Mouse (Mus musculus): Measurements from ENCODE around the gene Bicd1. TPM values are rescaled to one million over a fixed set of nuclear protein-coding genes. Genes with fewer than 3 reads are reported as not detected.
"Not testable (repeated sequence)": the region's sequence is repeated elsewhere in the genome, so short reads cannot be mapped to it uniquely, and the experiment has no call there.

Bicd1 gene
- polyA plus RNA-seq, 1 experiment: 17.2 TPM

GRCm38 (mm10) chr6:149439140-149439539 is 30.5 kb downstream of the Bicd1 start:
- TF ChIP-seq CTCF (IDR thresholded peaks at IDR 0.05; ENCODE audit: borderline replicate concordance, extremely low read depth, insufficient read depth, insufficient read length): peak; percentile 18; the same call in 1 of the 2 replicates
- TF ChIP-seq POLR2A (IDR thresholded peaks at IDR 0.05; ENCODE audit: borderline replicate concordance, extremely low read depth, insufficient read depth, insufficient read length, poor library complexity, severe bottlenecking): no peak
- DNase-seq (ENCODE audit: low read depth): no peak

- DNase-seq (ENCODE audit: low read depth): peak; percentile 91
- TF ChIP-seq CTCF (IDR thresholded peaks at IDR 0.05; ENCODE audit: borderline replicate concordance, extremely low read depth, insufficient read depth, insufficient read length): no peak
- no peak for TF ChIP-seq POLR2A (IDR thresholded peaks at IDR 0.05; ENCODE audit: borderline replicate concordance, extremely low read depth, insufficient read depth, insufficient read length, poor library complexity, severe bottlenecking)
Observed at GRCm38 (mm10) chr6:149442884-149443283, 34.2 kb downstream of the Bicd1 start.

- DNase-seq (ENCODE audit: low read depth): no peak
Observed at GRCm38 (mm10) chr6:149445854-149446253, 37.2 kb downstream of the Bicd1 start.

GRCm38 (mm10) chr6:149457324-149457723 is 48.6 kb downstream of the Bicd1 start:
- no peak for DNase-seq (ENCODE audit: low read depth)
- TF ChIP-seq CTCF (IDR thresholded peaks at IDR 0.05; ENCODE audit: borderline replicate concordance, extremely low read depth, insufficient read depth, insufficient read length) (no peak), POLR2A (IDR thresholded peaks at IDR 0.05; ENCODE audit: borderline replicate concordance, extremely low read depth, insufficient read depth, insufficient read length, poor library complexity, severe bottlenecking) (no peak)

More at GRCm38 (mm10) chr6:149445854-149446253, 37.2 kb downstream of the Bicd1 start:
- TF ChIP-seq POLR2A (IDR thresholded peaks at IDR 0.05; ENCODE audit: borderline replicate concordance, extremely low read depth, insufficient read depth, insufficient read length, poor library complexity, severe bottlenecking) (no peak), CTCF (IDR thresholded peaks at IDR 0.05; ENCODE audit: borderline replicate concordance, extremely low read depth, insufficient read depth, insufficient read length) (no peak)

- DNase-seq (ENCODE audit: low read depth): no peak
- TF ChIP-seq POLR2A (IDR thresholded peaks at IDR 0.05; ENCODE audit: borderline replicate concordance, extremely low read depth, insufficient read depth, insufficient read length, poor library complexity, severe bottlenecking) (no peak), CTCF (IDR thresholded peaks at IDR 0.05; ENCODE audit: borderline replicate concordance, extremely low read depth, insufficient read depth, insufficient read length) (no peak)
Observed at GRCm38 (mm10) chr6:149460971-149461370, 52.3 kb downstream of the Bicd1 start.

- DNase-seq (ENCODE audit: low read depth): no peak
- TF ChIP-seq POLR2A (IDR thresholded peaks at IDR 0.05; ENCODE audit: borderline replicate concordance, extremely low read depth, insufficient read depth, insufficient read length, poor library complexity, severe bottlenecking) (no peak), CTCF (IDR thresholded peaks at IDR 0.05; ENCODE audit: borderline replicate concordance, extremely low read depth, insufficient read depth, insufficient read length) (no peak)
Observed at GRCm38 (mm10) chr6:149471477-149471876, 62.8 kb downstream of the Bicd1 start.

- not testable (repeated sequence) for DNase-seq (ENCODE audit: low read depth)
Observed at GRCm38 (mm10) chr6:149472441-149472840, 63.8 kb downstream of the Bicd1 start.

GRCm38 (mm10) chr6:149481868-149482267 is 73.2 kb downstream of the Bicd1 start:
- not testable (repeated sequence) for DNase-seq (ENCODE audit: low read depth)

GRCm38 (mm10) chr6:149494662-149495061 is 86.0 kb downstream of the Bicd1 start:
- no peak for DNase-seq (ENCODE audit: low read depth)
- TF ChIP-seq CTCF (IDR thresholded peaks at IDR 0.05; ENCODE audit: borderline replicate concordance, extremely low read depth, insufficient read depth, insufficient read length) (no peak), POLR2A (IDR thresholded peaks at IDR 0.05; ENCODE audit: borderline replicate concordance, extremely low read depth, insufficient read depth, insufficient read length, poor library complexity, severe bottlenecking) (no peak)

- DNase-seq (ENCODE audit: low read depth): peak; percentile 9
- TF ChIP-seq POLR2A (IDR thresholded peaks at IDR 0.05; ENCODE audit: borderline replicate concordance, extremely low read depth, insufficient read depth, insufficient read length, poor library complexity, severe bottlenecking) (no peak), CTCF (IDR thresholded peaks at IDR 0.05; ENCODE audit: borderline replicate concordance, extremely low read depth, insufficient read depth, insufficient read length) (no peak)
Observed at GRCm38 (mm10) chr6:149495925-149496324, 87.2 kb downstream of the Bicd1 start.

GRCm38 (mm10) chr6:149565720-149566498 is 157.2 kb downstream of the Bicd1 start:
- DNase-seq (ENCODE audit: low read depth): peak; percentile 90
- TF ChIP-seq CTCF (IDR thresholded peaks at IDR 0.05; ENCODE audit: borderline replicate concordance, extremely low read depth, insufficient read depth, insufficient read length): no peak
- no peak for TF ChIP-seq POLR2A (IDR thresholded peaks at IDR 0.05; ENCODE audit: borderline replicate concordance, extremely low read depth, insufficient read depth, insufficient read length, poor library complexity, severe bottlenecking)

- no peak for TF ChIP-seq POLR2A (IDR thresholded peaks at IDR 0.05; ENCODE audit: borderline replicate concordance, extremely low read depth, insufficient read depth, insufficient read length, poor library complexity, severe bottlenecking)
- no peak for TF ChIP-seq CTCF (IDR thresholded peaks at IDR 0.05; ENCODE audit: borderline replicate concordance, extremely low read depth, insufficient read depth, insufficient read length)
- DNase-seq (ENCODE audit: low read depth): no peak
Observed at GRCm38 (mm10) chr6:149567219-149567618, 158.5 kb downstream of the Bicd1 start.
